Mouse (Mus musculus) lung, adult 2 months (tissue): ENCODE results near the gene Arhgap4. TPM values are rescaled to one million over a fixed set of nuclear protein-coding genes. Genes with fewer than 3 reads are reported as not detected.

Source experiments
- DNase-seq: peaks from one replicate; pipeline ENCODE4 v3.0.0; 2022
- H3K4me1 ChIP-seq: fragments of 200-500 bp; 2 replicates; pipeline ENCODE4 v1.6.1; 2011; ENCODE audit warnings: low read length; ENCODE audit not compliant: control insufficient read depth, insufficient read depth
- H3K4me3 ChIP-seq: fragments of 200-500 bp; replicated peaks from 2 replicates; pipeline ENCODE3; 2011; ENCODE audit warnings: low read depth, mild to moderate bottlenecking, control low read depth, low read length; ENCODE audit errors: extremely low read depth
- CTCF ChIP-seq: fragments of 200-500 bp; IDR thresholded peaks from 2 replicates; pipeline ENCODE4 v1.5.1; 2011; ENCODE audit warnings: mild to moderate bottlenecking, low read length, control low read depth; ENCODE audit not compliant: insufficient read depth
- POLR2A ChIP-seq: fragments of 200-500 bp; IDR thresholded peaks from 2 replicates; pipeline ENCODE4 v1.6.1; 2011; ENCODE audit warnings: low read depth, mild to moderate bottlenecking, control low read depth, low read length, borderline replicate concordance; ENCODE audit errors: extremely low read depth
- WGBS: fragments of 180-500 bp; shearing (Covaris S2); methylation state at CpG from one replicate; pipeline ENCODE4 v1.1.7; 2018; 5-methylcytosine and 5-hydroxymethylcytosine counted together
- polyA plus RNA-seq: library from polyadenylated mRNA; depleted of rRNA; stranded (reverse); fragments of >200 nt; gene quantifications from 2 replicates; pipeline ENCODE4 v1.2.3, GENCODE M21; 2012; rRNA removed

The Arhgap4 gene
- polyA plus RNA-seq, result 27.8 and 39.0 TPM in 2 replicates

DNA sequence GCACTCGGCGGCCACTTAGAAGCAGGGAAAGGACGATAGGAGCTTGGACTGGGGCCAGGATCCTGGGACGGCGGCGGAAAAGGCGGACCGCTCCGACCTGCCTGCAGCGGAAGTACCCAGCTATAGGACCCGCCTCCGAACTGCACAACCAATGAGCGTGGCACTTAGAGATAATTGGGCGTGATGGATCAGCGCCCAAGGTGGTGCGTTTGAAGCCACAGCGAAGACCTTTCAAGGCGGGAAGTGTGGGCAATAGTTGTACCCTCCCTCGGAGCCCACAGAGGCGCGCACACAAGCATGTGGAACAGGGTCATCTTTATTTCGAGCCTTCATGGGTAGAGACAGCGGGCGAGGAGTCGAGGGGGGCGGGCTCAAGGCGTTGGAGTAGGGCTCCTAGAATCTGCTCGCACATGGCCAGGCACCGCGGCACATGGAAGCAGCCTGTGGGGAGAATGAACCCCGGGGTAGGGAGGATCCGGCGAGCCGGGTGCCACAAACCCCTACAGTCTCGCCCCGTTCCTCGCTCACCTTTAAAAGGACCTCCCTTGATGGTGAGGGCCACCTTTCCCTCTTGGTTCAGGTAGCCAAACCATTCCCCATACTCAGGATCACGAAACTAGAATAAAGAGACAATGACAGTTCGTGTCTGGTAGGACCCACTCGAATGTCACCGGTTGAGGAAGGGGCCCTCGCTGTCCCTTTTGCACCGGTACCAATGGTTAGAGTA is at the start of gene Arhgap4, which contains the start of gene Naa10:
Arhgap4 (minus strand) TSS at position 48 of the 727 bp plus-strand sequence.
Naa10 (minus strand) TSS at position 122 of the 727 bp plus-strand sequence.
- Histone ChIP-seq H3K4me1 (0 out of 2 replicates have a peak, but pooled peaks cover 2% of the 10 kb centered on the region), H3K4me3 (peak within 1 kb of the TSS; percentile 85)
- TF ChIP-seq POLR2A (peak; percentile 46; the same call in 1 of the 2 replicates), CTCF (no peak)
- peak; percentile 82 for DNase-seq
- WGBS, result 29% methylated on average over 43 of the region's 43 CpGs

GRCm38 (mm10) chrX:73970781-73971180 is 49.1 kb upstream of the Arhgap4 start:
- no peak for TF ChIP-seq CTCF
- TF ChIP-seq POLR2A, result no peak
- no peaks in the 10 kb centered on the region for H3K4me1 ChIP-seq
- DNase-seq, result no peak
- no peak overlapping the region for H3K4me3 ChIP-seq

- TF ChIP-seq CTCF (no peak), POLR2A (no peak)
- DNase-seq, result no peak
- Histone ChIP-seq H3K4me3 (no peak overlapping the region), H3K4me1 (no peaks in the 10 kb centered on the region)
- WGBS, result 85% methylated on average over 2 of the region's 2 CpGs
These were observed 48.1 kb upstream of the Arhgap4 start for GRCm38 (mm10) chrX:73969729-73970128.

GRCm38 (mm10) chrX:73969167-73969566 is 47.5 kb upstream of the Arhgap4 start:
- 77% methylated on average over 1 of the region's 1 CpGs for WGBS
- TF ChIP-seq CTCF, result no peak
- TF ChIP-seq POLR2A, result no peak
- no peak for DNase-seq
- H3K4me3 ChIP-seq, result no peak overlapping the region
- peaks cover 4% of the 10 kb centered on the region for H3K4me1 ChIP-seq

DNA sequence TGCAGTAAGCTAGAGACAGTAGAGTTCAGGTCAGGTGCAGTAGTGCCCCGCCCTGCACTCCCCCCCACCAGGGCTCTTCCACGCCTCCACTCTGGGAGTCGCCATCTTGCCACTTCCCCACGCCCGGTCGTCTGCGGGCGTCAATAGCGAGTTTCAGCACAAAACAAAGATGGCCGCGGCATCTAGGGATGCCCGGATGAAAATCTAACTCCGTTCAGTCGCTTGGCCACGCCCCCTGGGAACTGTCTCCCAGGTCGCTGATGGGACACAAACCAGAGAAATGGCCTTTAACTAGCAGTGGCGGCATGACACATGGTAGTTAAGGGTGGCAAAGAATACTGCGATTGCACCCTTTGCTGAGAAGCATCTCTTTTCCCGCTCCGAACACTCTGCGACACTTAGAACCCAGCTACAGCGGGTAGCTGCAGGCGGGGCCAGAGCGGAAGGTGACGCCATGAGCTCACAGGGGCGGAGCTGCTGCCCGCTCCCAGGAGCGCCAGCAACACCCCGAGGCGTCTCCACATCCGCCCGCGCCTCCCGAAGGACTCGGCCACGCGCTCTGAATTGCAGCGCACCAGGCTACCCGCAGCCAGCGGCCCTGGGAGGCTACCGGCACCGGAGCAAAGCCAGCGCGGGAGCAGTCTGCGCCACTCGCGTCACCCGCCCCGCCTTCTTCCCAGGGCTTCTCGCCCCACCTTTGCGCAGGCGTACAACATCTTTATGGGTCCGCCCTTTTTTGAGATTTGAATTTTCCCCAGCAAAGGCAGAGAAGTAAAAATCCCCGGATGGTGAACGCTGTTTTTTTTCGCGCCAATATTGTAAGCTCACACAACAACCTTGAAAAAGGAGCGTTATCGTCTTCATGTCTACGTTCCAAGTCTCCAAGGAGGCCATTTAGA is 45.8 kb upstream of the Arhgap4 start:
- 23% methylated on average over 59 of the region's 60 CpGs for WGBS
- peak; percentile 84 for DNase-seq
- TF ChIP-seq CTCF (no peak), POLR2A (peak; percentile 58)
- Histone ChIP-seq H3K4me1 (peaks cover 8% of the 10 kb centered on the region), H3K4me3 (peak overlapping the region; percentile 79)

DNA sequence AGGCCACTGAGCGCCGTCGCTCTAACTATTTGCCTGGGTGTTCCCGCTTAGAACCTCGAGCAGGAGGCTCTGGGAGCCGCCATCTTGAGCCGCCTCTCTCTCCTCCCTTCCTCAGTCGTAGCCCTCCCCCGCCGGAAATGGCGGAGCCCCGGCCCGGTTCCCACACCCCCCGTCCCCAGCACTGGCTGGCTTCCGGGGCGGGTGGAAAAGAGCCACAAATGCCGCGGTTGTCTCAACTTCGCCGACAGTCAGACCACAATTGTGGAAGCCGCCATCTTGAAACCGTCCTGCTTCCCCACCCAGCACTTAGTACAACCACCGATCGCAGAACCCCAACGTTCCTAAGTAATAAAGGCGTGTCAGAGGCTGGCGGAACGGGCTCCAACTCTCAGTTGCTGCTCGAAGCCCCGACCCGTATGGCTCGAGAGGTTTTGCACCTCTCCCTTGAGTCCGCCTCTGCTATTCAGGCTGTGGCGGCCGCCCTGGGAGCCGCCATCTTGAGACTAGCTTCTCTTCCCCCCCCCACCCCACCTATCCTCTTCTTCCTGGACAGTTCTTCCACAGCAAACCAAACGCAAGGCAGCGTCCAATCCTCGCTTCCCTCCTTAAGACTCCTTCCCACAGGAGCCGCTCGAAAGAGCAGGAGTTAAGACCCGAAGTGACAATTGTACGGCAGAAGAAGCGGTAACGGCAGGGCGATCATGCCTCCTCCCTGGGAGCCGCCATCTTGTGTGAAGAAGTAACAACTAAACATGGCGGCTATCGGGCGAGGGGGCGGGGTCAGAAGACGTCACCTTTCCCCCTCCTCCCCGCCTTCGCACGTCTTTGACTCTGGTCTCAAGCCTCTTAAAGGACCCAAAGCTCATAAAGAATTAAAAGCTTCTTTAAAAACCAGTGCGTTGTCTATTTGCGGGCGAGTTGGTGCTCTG is 44.8 kb upstream of the Arhgap4 start, which contains the start of gene Hcfc1:
Hcfc1 (minus strand) TSS at position 110 of the 929 bp plus-strand sequence.
- Histone ChIP-seq H3K4me1 (peaks cover 9% of the 10 kb centered on the region), H3K4me3 (peak within 1 kb of the TSS; percentile 79)
- peak; percentile 82 for DNase-seq
- 19% methylated on average over 58 of the region's 58 CpGs for WGBS
- TF ChIP-seq CTCF (no peak), POLR2A (peak; percentile 87; the same call in 1 of the 2 replicates)

DNA sequence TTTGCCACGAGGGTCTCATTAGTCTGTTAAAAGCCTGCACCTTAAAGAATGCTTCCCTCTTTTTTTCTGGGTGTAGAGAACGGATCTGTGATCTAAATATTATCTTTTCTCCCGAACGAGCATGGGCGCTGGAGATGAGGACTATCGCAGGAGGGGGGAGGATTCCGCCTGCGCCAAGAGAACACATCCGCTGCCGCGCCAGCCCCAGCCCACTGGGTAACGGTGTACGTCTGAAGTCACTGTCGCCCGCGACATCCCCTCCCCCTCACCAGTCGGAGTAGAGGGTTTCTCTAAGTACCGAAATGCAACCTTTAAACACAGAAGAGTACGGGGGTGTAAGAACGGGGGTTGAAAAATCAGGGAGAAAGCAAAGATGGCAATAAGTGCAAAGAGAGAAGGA is 43.6 kb upstream of the Arhgap4 start:
- DNase-seq, result peak; percentile 22
- TF ChIP-seq POLR2A (no peak), CTCF (no peak)
- H3K4me3 ChIP-seq, result peak overlapping the region; percentile 79

GRCm38 (mm10) chrX:73964363-73964762 is 42.7 kb upstream of the Arhgap4 start:
- peaks cover 9% of the 10 kb centered on the region for H3K4me1 ChIP-seq
- TF ChIP-seq CTCF (no peak), POLR2A (no peak; the same call in 1 of the 2 replicates)
- peak; percentile 39 for DNase-seq
- H3K4me3 ChIP-seq, result peak overlapping the region; percentile 39
- WGBS, result 26% methylated on average over 3 of the region's 3 CpGs

More for the DNA sequence above, 43.6 kb upstream of the Arhgap4 start:
- peaks cover 9% of the 10 kb centered on the region for H3K4me1 ChIP-seq
- WGBS, result 31% methylated on average over 20 of the region's 20 CpGs
